Mouse (Mus musculus) liver, embryonic 14.5 days (tissue): Measurements from ENCODE around the gene Cdc42ep4.

Experiments used
- CTCF ChIP-seq: IDR thresholded peaks from 2 replicates; pipeline ENCODE4 v1.5.1; 2016; ENCODE audit warnings: antibody characterized with exemption, low read depth, control low read depth
- EP300 ChIP-seq: IDR thresholded peaks from 2 replicates; pipeline ENCODE4 v1.6.1; 2016; ENCODE audit warnings: antibody characterized with exemption, low read depth

- TF ChIP-seq CTCF (no peak), EP300 (no peak)
Measured at GRCm38 (mm10) chr11:113789101-113789500, 37.4 kb upstream of the Cdc42ep4 start.
